Mouse (Mus musculus) megakaryocyte, embryonic 14.5 days (primary cell): Measurements from ENCODE around the gene Gtpbp10. TPM values are rescaled to one million over a fixed set of nuclear protein-coding genes. Genes with fewer than 3 reads are reported as not detected.
A peak's percentile ranks its signal among the peaks of the same experiment; 100 is the strongest.

Experiments used
- H3K27me3 ChIP-seq: replicated peaks from 2 replicates; pipeline ENCODE3; 2012; ENCODE audit warnings: inconsistent platforms
- H3K36me3 ChIP-seq: replicated peaks from 2 replicates; pipeline ENCODE3; 2012; ENCODE audit warnings: low read length, inconsistent platforms, mixed read lengths
- H3K4me1 ChIP-seq: 2 replicates; pipeline ENCODE4 v1.6.1; 2012; ENCODE audit warnings: inconsistent platforms
- H3K4me3 ChIP-seq: replicated peaks from 2 replicates; pipeline ENCODE3; 2012; ENCODE audit warnings: moderate library complexity, mild to moderate bottlenecking, inconsistent platforms
- H3K9me3 ChIP-seq: 2 replicates; pipeline ENCODE4 v1.6.1; 2012; ENCODE audit warnings: inconsistent platforms
- FLI1 ChIP-seq: IDR thresholded peaks from 2 replicates; pipeline ENCODE4 v1.6.1; 2012; ENCODE audit warnings: low read length, inconsistent platforms, mixed read lengths
- GATA1 ChIP-seq: IDR thresholded peaks from 3 replicates; pipeline ENCODE4 v1.6.1; 2012; ENCODE audit warnings: mixed read lengths, low read length, inconsistent platforms, borderline replicate concordance
- polyA plus RNA-seq: library from polyadenylated mRNA; stranded (reverse); fragments of >175 nt; gene quantifications from 2 replicates; pipeline ENCODE4 v1.2.3, GENCODE M21; 2012; ENCODE audit warnings: low replicate concordance; ENCODE audit not compliant: insufficient read depth

Gtpbp10 gene
- polyA plus RNA-seq, 1 experiment: 1.5 TPM

- Histone ChIP-seq H3K27me3 (no peaks in the 10 kb centered on the region), H3K9me3 (no peaks in the 10 kb centered on the region), H3K4me3 (no peak overlapping the region), H3K4me1 (peaks cover 3% of the 10 kb centered on the region; the same call in 1 of the 2 replicates), H3K36me3 (peaks cover 27% of the 10 kb centered on the region)
- TF ChIP-seq GATA1 (no peak), FLI1 (no peak)
Observed at GRCm38 (mm10) chr5:5536131-5536530, 23.2 kb downstream of the Gtpbp10 start.

- TF ChIP-seq GATA1: no peak
- TF ChIP-seq FLI1: no peak
- H3K27me3 ChIP-seq: no peaks in the 10 kb centered on the region
- H3K36me3 ChIP-seq: peaks cover 12% of the 10 kb centered on the region
- H3K9me3 ChIP-seq: no peaks in the 10 kb centered on the region
- no peak overlapping the region for H3K4me3 ChIP-seq
- no peaks in the 10 kb centered on the region for H3K4me1 ChIP-seq
Observed at GRCm38 (mm10) chr5:5533656-5534420, 25.5 kb downstream of the Gtpbp10 start.

GRCm38 (mm10) chr5:5515411-5515810 is 43.9 kb downstream of the Gtpbp10 start:
- peaks cover 23% of the 10 kb centered on the region for H3K4me1 ChIP-seq
- no peaks in the 10 kb centered on the region for H3K27me3 ChIP-seq
- H3K4me3 ChIP-seq: peak overlapping the region; percentile 14
- H3K9me3 ChIP-seq: no peaks in the 10 kb centered on the region
- no peak for TF ChIP-seq FLI1
- TF ChIP-seq GATA1: no peak
- peaks cover 21% of the 10 kb centered on the region for H3K36me3 ChIP-seq

- Histone ChIP-seq H3K36me3 (peaks cover 31% of the 10 kb centered on the region), H3K4me3 (peak within 1 kb of the TSS; percentile 98), H3K9me3 (no peaks in the 10 kb centered on the region), H3K27me3 (no peaks in the 10 kb centered on the region), H3K4me1 (peaks cover 23% of the 10 kb centered on the region)
- no peak for TF ChIP-seq FLI1
- TF ChIP-seq GATA1: no peak
Observed at GRCm38 (mm10) chr5:5514196-5515076, 44.9 kb downstream of the Gtpbp10 start, which contains the start of gene Cldn12. Gene Cldn12 (minus strand): TSS chr5:5514958.

GRCm38 (mm10) chr5:5511401-5511800 is 47.9 kb downstream of the Gtpbp10 start:
- no peak overlapping the region for H3K4me3 ChIP-seq
- H3K9me3 ChIP-seq: no peaks in the 10 kb centered on the region
- no peaks in the 10 kb centered on the region for H3K27me3 ChIP-seq
- no peak for TF ChIP-seq GATA1
- no peak for TF ChIP-seq FLI1
- H3K36me3 ChIP-seq: peaks cover 59% of the 10 kb centered on the region
- H3K4me1 ChIP-seq: peaks cover 33% of the 10 kb centered on the region

GRCm38 (mm10) chr5:5510989-5511388 is 48.3 kb downstream of the Gtpbp10 start:
- Histone ChIP-seq H3K4me1 (peaks cover 33% of the 10 kb centered on the region), H3K36me3 (peaks cover 63% of the 10 kb centered on the region), H3K9me3 (no peaks in the 10 kb centered on the region), H3K4me3 (no peak overlapping the region), H3K27me3 (no peaks in the 10 kb centered on the region)
- TF ChIP-seq GATA1 (no peak), FLI1 (no peak)

- no peak for TF ChIP-seq FLI1
- no peak for TF ChIP-seq GATA1
- peaks cover 69% of the 10 kb centered on the region for H3K36me3 ChIP-seq
- peaks cover 29% of the 10 kb centered on the region for H3K4me1 ChIP-seq
- no peaks in the 10 kb centered on the region for H3K27me3 ChIP-seq
- H3K9me3 ChIP-seq: no peaks in the 10 kb centered on the region
- no peak overlapping the region for H3K4me3 ChIP-seq
Observed at GRCm38 (mm10) chr5:5510304-5510887, 48.9 kb downstream of the Gtpbp10 start.

- peaks cover 22% of the 10 kb centered on the region for H3K4me1 ChIP-seq
- H3K9me3 ChIP-seq: no peaks in the 10 kb centered on the region
- no peaks in the 10 kb centered on the region for H3K27me3 ChIP-seq
- peak overlapping the region; percentile 48 for H3K4me3 ChIP-seq
- TF ChIP-seq GATA1: no peak
- no peak for TF ChIP-seq FLI1
- H3K36me3 ChIP-seq: peaks cover 87% of the 10 kb centered on the region
Observed at GRCm38 (mm10) chr5:5508231-5508630, 51.1 kb downstream of the Gtpbp10 start.

- Histone ChIP-seq H3K4me3 (peak overlapping the region; percentile 48), H3K27me3 (no peaks in the 10 kb centered on the region), H3K4me1 (peaks cover 18% of the 10 kb centered on the region), H3K36me3 (peaks cover 90% of the 10 kb centered on the region), H3K9me3 (no peaks in the 10 kb centered on the region)
- TF ChIP-seq GATA1 (no peak), FLI1 (no peak)
Observed at GRCm38 (mm10) chr5:5507701-5508225, 51.6 kb downstream of the Gtpbp10 start.

GRCm38 (mm10) chr5:5504456-5504855 is 54.9 kb downstream of the Gtpbp10 start:
- no peaks in the 10 kb centered on the region for H3K9me3 ChIP-seq
- H3K4me1 ChIP-seq: peaks cover 10% of the 10 kb centered on the region
- H3K27me3 ChIP-seq: no peaks in the 10 kb centered on the region
- H3K4me3 ChIP-seq: no peak overlapping the region
- TF ChIP-seq GATA1 (no peak), FLI1 (no peak)
- peaks cover 59% of the 10 kb centered on the region for H3K36me3 ChIP-seq
